Mouse (Mus musculus) small intestine, adult 2 months (tissue): ENCODE results near the gene Gm10719. TPM values are rescaled to one million over a fixed set of nuclear protein-coding genes. Genes with fewer than 3 reads are reported as not detected.
"Not testable (repeated sequence)": the region's sequence is repeated elsewhere in the genome, so short reads cannot be mapped to it uniquely, and the experiment has no call there.

Experiments
- H3K27ac ChIP-seq: fragments of 200-500 bp; 2 replicates; pipeline ENCODE4 v1.5.1; 2012; ENCODE audit warnings: low read depth, low read length, control low read depth, inconsistent platforms; ENCODE audit not compliant: insufficient read depth
- H3K27me3 ChIP-seq: fragments of 200-500 bp; 2 replicates; pipeline ENCODE4 v1.6.1; 2012; ENCODE audit warnings: mild to moderate bottlenecking, moderate library complexity, low read length, inconsistent platforms; ENCODE audit not compliant: control insufficient read depth, insufficient read depth
- H3K36me3 ChIP-seq: fragments of 200-500 bp; 2 replicates; pipeline ENCODE4 v1.6.1; 2012; ENCODE audit warnings: mild to moderate bottlenecking, low read length, control low read depth, inconsistent platforms; ENCODE audit not compliant: control insufficient read depth, insufficient read depth
- H3K4me1 ChIP-seq: fragments of 200-500 bp; 2 replicates; pipeline ENCODE4 v1.6.1; 2012; ENCODE audit warnings: low read length, inconsistent platforms, mixed read lengths; ENCODE audit not compliant: control insufficient read depth, insufficient read depth, insufficient read length
- H3K4me3 ChIP-seq: fragments of 200-500 bp; 2 replicates; pipeline ENCODE4 v1.5.1; 2012; ENCODE audit warnings: low read depth, mild to moderate bottlenecking, control low read depth, inconsistent platforms, low read length, moderate library complexity
- WGBS: fragments of 180-500 bp; shearing (Covaris S2); methylation state at CpG from one replicate; pipeline ENCODE4 v1.1.7; 2018; 5-methylcytosine and 5-hydroxymethylcytosine counted together
- polyA plus RNA-seq: library from polyadenylated mRNA; depleted of rRNA; stranded (reverse); fragments of >200 nt; gene quantifications from 2 replicates; pipeline ENCODE4 v1.2.3, GENCODE M21; 2012

The Gm10719 gene
- polyA plus RNA-seq, 1 experiment, result not detected

GRCm38 (mm10) chr9:3015354-3015753, 1.9 kb upstream of the Gm10719 start, which contains the start of gene Gm10720:
Gene Gm10720, plus strand, starts transcription at chr9:3015654.
- not testable (repeated sequence) for H3K27ac ChIP-seq, H3K4me3 ChIP-seq, H3K4me1 ChIP-seq, H3K27me3 ChIP-seq, H3K36me3 ChIP-seq
- WGBS, result 74% methylated on average over 5 of the region's 9 CpGs

DNA sequence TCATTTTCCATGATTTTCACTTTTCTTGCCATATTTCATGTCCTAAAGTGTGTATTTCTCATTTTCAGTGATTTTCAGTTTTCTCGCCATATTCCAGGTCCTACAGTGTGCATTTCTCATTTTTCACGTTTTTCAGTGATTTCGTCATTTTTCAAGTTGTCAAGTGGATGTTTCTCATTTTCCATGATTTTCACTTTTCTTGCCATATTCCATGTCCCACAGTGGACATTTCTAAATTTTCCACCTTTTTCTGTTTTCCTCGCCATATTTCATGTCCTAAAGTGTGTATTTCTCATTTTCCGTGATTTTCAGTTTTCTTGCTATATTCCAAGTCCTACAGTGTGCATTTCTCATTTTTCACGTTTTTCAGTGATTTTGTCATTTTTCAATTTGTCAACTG, 1.3 kb upstream of the Gm10719 start:
- not testable (repeated sequence) for H3K4me1 ChIP-seq, H3K27me3 ChIP-seq, H3K27ac ChIP-seq, H3K36me3 ChIP-seq, H3K4me3 ChIP-seq
- WGBS, result 76% methylated on average over 5 of the region's 6 CpGs

DNA sequence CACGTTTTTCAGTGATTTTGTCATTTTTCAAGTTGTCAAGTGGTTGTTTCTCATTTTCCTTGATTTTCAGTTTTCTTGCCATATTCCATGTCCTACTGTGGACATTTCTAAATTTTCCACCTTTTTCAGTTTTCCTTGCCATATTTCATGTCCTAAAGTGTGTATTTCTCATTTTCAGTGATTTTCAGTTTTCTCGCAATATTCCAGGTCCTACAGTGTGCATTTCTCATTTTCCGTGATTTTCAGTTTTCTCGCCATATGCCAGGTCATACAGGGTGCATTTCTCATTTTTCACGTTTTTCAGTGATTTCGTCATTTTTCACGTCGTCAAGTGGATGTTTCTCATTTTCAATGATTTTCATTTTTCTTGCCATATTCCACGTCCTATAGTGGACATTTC, 1.7 kb downstream of the Gm10719 start:
- not testable (repeated sequence) for H3K4me3 ChIP-seq, H3K27ac ChIP-seq, H3K36me3 ChIP-seq, H3K27me3 ChIP-seq, H3K4me1 ChIP-seq
- WGBS, result 62% methylated on average over 9 of the region's 9 CpGs

- not testable (repeated sequence) for H3K27me3 ChIP-seq, H3K27ac ChIP-seq, H3K4me3 ChIP-seq, H3K4me1 ChIP-seq, H3K36me3 ChIP-seq
- WGBS, result 78% methylated on average over 17 of the region's 19 CpGs
These were observed 2.9 kb downstream of the Gm10719 start for GRCm38 (mm10) chr9:3019835-3020727.

DNA sequence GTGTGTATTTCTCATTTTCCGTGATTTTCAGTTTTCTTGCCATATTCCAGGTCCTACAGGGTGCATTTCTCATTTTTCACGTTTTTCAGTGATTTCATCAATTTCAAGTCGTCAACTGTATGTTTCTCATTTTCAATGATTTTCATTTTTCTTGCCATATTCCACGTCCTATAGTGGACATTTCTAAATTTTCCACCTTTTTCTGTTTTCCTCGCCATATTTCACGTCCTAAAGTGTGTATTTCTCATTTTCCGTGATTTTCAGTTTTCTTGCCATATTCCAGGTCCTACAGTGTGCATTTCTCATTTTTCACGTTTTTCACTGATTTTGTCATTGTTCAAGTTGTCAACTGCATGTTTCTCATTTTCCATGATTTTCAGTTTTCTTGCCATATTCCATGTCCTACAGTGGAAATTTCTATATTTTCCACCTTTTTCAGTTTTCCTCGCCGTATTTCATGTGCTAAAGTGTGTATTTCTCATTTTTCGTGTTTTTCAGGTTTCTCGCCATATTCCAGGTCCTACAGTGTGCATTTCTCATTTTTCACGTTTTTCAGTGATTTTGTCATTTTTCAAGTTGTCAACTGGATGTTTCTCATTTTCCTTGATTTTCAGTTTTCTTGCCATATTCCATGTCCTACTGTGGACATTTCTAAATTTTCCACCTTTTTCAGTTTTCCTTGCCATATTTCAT, 5.3 kb downstream of the Gm10719 start:
- H3K27ac ChIP-seq, H3K4me1 ChIP-seq, H3K36me3 ChIP-seq, H3K27me3 ChIP-seq, H3K4me3 ChIP-seq: not testable (repeated sequence)
- WGBS, result 81% methylated on average over 11 of the region's 13 CpGs

- H3K4me3 ChIP-seq, H3K27me3 ChIP-seq, H3K27ac ChIP-seq, H3K4me1 ChIP-seq, H3K36me3 ChIP-seq: not testable (repeated sequence)
- 76% methylated on average over 12 of the region's 13 CpGs for WGBS
These were observed 6.2 kb downstream of the Gm10719 start, which contains the start of gene Gm10718 for GRCm38 (mm10) chr9:3023312-3023984. Gene Gm10718, plus strand, starts transcription at chr9:3023547.

DNA sequence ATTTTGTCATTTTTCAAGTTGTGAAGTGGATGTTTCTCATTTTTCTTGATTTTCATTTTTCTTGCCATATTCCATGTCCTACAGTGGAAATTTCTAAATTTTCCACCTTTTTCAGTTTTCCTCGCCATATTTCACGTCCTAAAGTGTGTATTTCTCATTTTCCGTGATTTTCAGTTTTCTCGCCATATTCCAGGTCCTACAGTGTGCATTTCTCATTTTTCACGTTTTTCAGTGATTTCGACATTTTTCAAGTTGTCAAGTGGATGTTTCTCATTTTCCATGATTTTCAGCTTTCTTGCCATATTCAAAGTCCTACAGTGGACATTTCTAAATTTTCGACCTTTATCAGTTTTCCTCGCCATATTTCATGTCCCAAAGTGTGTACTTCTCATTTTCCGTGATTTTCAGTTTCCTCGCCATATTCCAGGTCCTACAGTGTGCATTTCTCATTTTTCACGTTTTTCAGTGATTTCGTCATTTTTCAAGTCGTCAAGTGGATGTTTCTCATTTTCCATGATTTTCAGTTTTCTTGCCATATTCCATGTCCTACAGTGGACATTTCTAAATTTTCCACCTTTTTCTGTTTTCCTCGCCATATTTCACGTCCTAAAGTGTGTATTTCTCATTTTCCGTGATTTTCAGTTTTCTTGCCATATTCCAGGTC, 6.9 kb downstream of the Gm10719 start:
- not testable (repeated sequence) for H3K27me3 ChIP-seq, H3K4me3 ChIP-seq, H3K36me3 ChIP-seq, H3K27ac ChIP-seq, H3K4me1 ChIP-seq
- WGBS, result 76% methylated on average over 16 of the region's 16 CpGs

GRCm38 (mm10) chr9:3024912-3025467, 7.8 kb downstream of the Gm10719 start, which contains the start of gene Gm10717:
Gene Gm10717, plus strand, starts transcription at chr9:3025417.
- 71% methylated on average over 12 of the region's 12 CpGs for WGBS

DNA sequence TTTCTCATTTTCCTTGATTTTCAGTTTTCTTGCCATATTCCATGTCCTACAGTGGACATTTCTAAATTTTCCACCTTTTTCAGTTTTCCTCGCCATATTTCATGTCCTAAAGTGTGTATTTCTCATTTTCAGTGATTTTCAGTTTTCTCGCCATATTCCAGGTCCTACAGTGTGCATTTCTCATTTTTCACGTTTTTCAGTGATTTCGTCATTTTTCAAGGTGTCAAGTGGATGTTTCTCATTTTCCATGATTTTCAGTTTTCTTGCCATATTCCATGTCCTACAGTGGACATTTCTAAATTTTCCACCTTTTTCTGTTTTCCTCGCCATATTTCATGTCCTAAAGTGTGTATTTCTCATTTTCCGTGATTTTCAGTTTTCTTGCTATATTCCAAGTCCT, 8.4 kb downstream of the Gm10719 start:
- H3K27me3 ChIP-seq, H3K4me1 ChIP-seq, H3K4me3 ChIP-seq, H3K27ac ChIP-seq, H3K36me3 ChIP-seq: not testable (repeated sequence)
- 73% methylated on average over 5 of the region's 6 CpGs for WGBS

More at GRCm38 (mm10) chr9:3024912-3025467, 7.8 kb downstream of the Gm10719 start, which contains the start of gene Gm10717:
- not testable (repeated sequence) for H3K4me1 ChIP-seq, H3K27ac ChIP-seq, H3K27me3 ChIP-seq, H3K4me3 ChIP-seq, H3K36me3 ChIP-seq

GRCm38 (mm10) chr9:3026136-3026535, 8.9 kb downstream of the Gm10719 start:
- not testable (repeated sequence) for H3K27ac ChIP-seq, H3K27me3 ChIP-seq, H3K4me1 ChIP-seq, H3K36me3 ChIP-seq, H3K4me3 ChIP-seq
- WGBS, result 79% methylated on average over 5 of the region's 5 CpGs
